Mouse (Mus musculus): ENCODE data around the gene Ipo4.

Ipo4 gene

GRCm38 (mm10) chr14:55634874-55635522 lies 759 bp downstream of the Ipo4 start:
- DNase-seq (ENCODE audit: extremely low read depth, low read depth), result no peak

GRCm38 (mm10) chr14:55629312-55629711 lies 6.4 kb downstream of the Ipo4 start:
- no peak for DNase-seq (ENCODE audit: extremely low read depth, low read depth)

GRCm38 (mm10) chr14:55628077-55628827 lies 7.5 kb downstream of the Ipo4 start:
- no peak for DNase-seq (ENCODE audit: extremely low read depth, low read depth)

- peak; percentile 33 for DNase-seq (ENCODE audit: extremely low read depth, low read depth)
Measured at GRCm38 (mm10) chr14:55618486-55619195, 17.1 kb downstream of the Ipo4 start.

- no peak for DNase-seq (ENCODE audit: extremely low read depth, low read depth)
Measured at GRCm38 (mm10) chr14:55617822-55618221, 17.9 kb downstream of the Ipo4 start, which contains the start of gene Rec8. Gene Rec8 (plus strand): TSS chr14:55618037.

- DNase-seq (ENCODE audit: extremely low read depth, low read depth), result no peak
Measured at GRCm38 (mm10) chr14:55616844-55617243, 18.9 kb downstream of the Ipo4 start.

GRCm38 (mm10) chr14:55615876-55616275 lies 19.9 kb downstream of the Ipo4 start:
- DNase-seq (ENCODE audit: extremely low read depth, low read depth), result no peak

- DNase-seq (ENCODE audit: extremely low read depth, low read depth), result peak; percentile 89
Measured at GRCm38 (mm10) chr14:55614565-55615178, 21.1 kb downstream of the Ipo4 start.

- DNase-seq (ENCODE audit: extremely low read depth, low read depth), result no peak
Measured at GRCm38 (mm10) chr14:55613346-55613745, 22.4 kb downstream of the Ipo4 start.

GRCm38 (mm10) chr14:55608339-55608738 lies 27.4 kb downstream of the Ipo4 start:
- no peak for DNase-seq (ENCODE audit: extremely low read depth, low read depth)

GRCm38 (mm10) chr14:55605743-55606459 lies 29.9 kb downstream of the Ipo4 start:
- no peak for DNase-seq (ENCODE audit: extremely low read depth, low read depth)

GRCm38 (mm10) chr14:55604823-55605222 lies 30.9 kb downstream of the Ipo4 start:
- no peak for DNase-seq (ENCODE audit: extremely low read depth, low read depth)

GRCm38 (mm10) chr14:55603633-55604576 lies 31.9 kb downstream of the Ipo4 start:
- DNase-seq (ENCODE audit: extremely low read depth, low read depth), result peak; percentile 89

GRCm38 (mm10) chr14:55603271-55603632 lies 32.5 kb downstream of the Ipo4 start, which contains the start of gene Irf9:
Gene Irf9 (plus strand): TSS chr14:55603571.
- no peak for DNase-seq (ENCODE audit: extremely low read depth, low read depth)

- no peak for DNase-seq (ENCODE audit: extremely low read depth, low read depth)
Measured at GRCm38 (mm10) chr14:55598521-55599390, 37.0 kb downstream of the Ipo4 start.

GRCm38 (mm10) chr14:55596036-55596690 lies 39.6 kb downstream of the Ipo4 start:
- DNase-seq (ENCODE audit: extremely low read depth, low read depth), result no peak

GRCm38 (mm10) chr14:55592226-55592625 lies 43.5 kb downstream of the Ipo4 start:
- DNase-seq (ENCODE audit: extremely low read depth, low read depth), result peak; percentile 15

GRCm38 (mm10) chr14:55591331-55591891 lies 44.3 kb downstream of the Ipo4 start, which contains the start of gene Rnf31:
Gene Rnf31 (plus strand): TSS chr14:55591708.
- peak; percentile 94 for DNase-seq (ENCODE audit: extremely low read depth, low read depth)
